Mouse (Mus musculus) fat pad, adult 2 months (tissue): ENCODE measurements at regions not wholly inside any gene's neighbourhood (a gene's known extent, or its start where the extent isn't known, plus 50 kb on each side); places are given as distances from the start of the nearest gene placed in this dataset.

Experiments used
- DNase-seq: peaks from one replicate; pipeline ENCODE4 v3.0.0-alpha.2; 2011; ENCODE audit warnings: low read depth, low spot score; ENCODE audit errors: extremely low read depth

GRCm38 (mm10) chr12:52453890-52454289 is 49.9 kb upstream of the Arhgap5 start:
- DNase-seq, result no peak
